Mouse (Mus musculus): ENCODE measurements around the gene Dst. TPM values are rescaled to one million over a fixed set of nuclear protein-coding genes. Genes with fewer than 3 reads are reported as not detected.
"Not testable (repeated sequence)": the region's sequence is repeated elsewhere in the genome, so short reads cannot be mapped to it uniquely, and the experiment has no call there.

Gene Dst
- polyA plus RNA-seq, 1 experiment: 44.7 TPM

DNA sequence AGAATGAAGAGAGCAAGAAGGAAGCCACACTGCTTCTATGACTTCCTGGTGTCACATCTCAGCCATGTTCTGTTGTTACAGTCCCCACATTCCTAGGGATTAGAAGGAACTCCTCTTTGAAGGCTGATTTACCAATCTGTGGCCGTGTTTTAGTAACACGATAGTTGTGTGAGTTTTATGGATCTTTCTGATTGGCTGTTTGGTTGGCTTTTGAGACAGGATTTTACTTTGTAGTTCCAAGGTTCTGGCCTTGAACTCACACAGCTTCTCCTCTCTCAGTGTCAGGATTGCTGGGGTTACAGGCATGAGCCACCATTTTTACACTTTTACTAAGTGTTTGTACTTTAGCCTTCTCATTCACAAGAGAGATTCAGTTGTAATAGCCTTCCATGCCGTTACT, 155.9 kb downstream of the Dst start:
- no peak for DNase-seq (ENCODE audit: low read depth)

- DNase-seq (ENCODE audit: low read depth): no peak
Measured at GRCm38 (mm10) chr1:34065551-34066048, 157.6 kb downstream of the Dst start.

DNA sequence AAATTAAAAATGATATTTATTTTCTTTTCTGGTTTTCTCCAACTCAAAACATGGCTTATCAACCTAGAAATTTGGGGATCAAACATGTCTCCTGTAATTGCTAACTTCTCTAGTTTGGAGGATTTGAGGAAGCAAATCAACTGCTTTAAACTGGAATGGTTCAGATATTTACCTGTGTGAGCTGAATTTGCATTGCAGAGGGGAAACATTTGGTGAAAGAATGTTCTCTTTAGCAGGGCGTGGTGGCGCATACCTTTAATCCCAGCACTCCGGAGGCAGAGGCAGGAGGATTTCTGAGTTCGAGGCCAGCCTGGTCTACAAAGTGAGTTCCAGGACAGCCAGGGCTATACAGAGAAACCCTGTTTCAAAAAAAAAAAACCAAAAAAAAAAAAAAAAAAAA, 158.4 kb downstream of the Dst start:
- not testable (repeated sequence) for DNase-seq (ENCODE audit: low read depth)

DNA sequence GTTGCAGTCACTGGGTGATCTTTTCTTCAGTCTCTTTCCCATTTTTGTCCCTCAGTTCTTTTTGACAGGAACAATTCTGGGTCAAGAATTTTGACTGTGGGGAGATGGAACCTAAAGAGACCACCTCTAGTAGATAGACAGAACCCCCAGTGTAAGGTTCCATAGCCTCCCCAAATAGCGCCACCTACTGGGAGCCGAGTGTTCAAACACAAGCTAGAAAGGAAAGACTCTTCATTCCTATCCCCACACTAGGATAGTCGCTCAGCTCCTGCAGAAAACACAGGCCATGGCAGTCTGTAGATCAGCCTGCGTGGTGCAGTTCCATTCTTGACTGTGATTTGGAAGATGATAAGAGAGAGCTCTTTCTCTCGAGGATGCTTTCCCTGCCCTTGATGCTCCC, 160.3 kb downstream of the Dst start:
- no peak for DNase-seq (ENCODE audit: low read depth)

- no peak for DNase-seq (ENCODE audit: low read depth)
Measured at GRCm38 (mm10) chr1:34069514-34070290, 161.7 kb downstream of the Dst start.

DNA sequence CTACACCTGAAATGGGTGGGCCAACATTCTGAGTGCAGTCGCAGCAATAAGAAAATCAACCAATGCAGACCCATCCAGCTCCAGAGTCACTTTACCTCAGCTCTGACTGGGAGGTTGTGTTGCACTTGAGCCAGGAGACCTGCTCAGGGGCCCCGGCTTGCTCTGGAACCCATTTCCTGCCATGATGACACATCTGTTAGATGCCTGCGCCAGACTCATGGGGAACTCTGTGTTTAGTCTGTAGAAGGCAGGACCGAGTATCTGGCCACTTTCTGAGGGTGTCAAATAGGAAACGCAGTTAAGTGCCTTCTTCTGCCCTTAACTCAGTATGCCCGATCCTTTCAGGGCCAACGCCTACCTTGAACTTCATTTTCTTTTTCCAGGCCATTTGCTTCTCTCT, 162.4 kb downstream of the Dst start:
- DNase-seq (ENCODE audit: low read depth): no peak

DNA sequence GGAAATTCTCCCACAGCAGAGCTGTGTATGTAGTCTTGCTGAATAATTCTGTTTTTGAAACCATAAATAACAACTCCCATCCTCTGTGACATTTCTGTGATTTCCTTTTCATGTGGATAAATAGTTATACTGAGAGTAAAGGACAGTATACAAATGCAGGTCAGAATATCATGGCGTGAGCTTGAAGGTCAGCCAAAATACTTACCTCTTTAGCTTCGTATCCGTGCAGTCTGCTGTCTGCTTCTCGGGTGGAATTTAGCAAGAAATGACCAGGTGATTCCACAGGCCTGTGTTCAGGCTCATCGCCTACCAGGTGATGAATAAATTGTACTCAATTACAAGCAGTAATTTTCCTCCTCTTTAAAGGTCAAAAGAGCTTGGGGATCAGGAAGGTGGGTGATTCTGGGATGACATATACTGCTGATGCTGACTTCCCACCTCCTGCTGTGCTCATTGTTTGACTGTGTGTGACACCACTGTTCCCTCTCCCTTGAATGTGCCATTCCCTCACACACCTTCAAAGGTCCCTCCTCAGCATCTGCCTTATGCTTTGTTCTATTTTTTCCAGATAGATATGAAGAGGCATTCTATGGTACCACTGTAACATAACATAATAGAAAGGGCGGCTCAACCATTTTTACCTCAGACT, 163.1 kb downstream of the Dst start:
- DNase-seq (ENCODE audit: low read depth): no peak

DNA sequence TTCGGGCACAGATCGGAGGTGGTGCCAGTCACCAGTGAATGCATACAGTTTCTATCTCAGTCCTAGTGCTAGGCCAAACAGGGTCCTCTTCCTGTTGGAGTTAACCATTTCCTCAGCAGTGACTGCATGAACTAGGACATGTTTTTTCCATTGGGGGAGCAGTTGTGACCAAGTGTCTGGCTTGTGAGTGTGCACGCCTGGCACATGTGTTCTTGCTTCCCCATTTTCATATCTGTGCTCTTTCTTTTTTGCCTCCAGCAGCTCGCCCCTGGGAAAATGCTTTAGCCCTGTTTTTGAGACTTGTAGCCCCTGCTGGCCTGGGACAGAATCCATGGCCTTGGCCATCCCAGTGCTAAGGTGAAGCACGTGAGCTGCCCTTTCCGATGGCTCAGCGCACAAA, 164.2 kb downstream of the Dst start:
- DNase-seq (ENCODE audit: low read depth): no peak

DNA sequence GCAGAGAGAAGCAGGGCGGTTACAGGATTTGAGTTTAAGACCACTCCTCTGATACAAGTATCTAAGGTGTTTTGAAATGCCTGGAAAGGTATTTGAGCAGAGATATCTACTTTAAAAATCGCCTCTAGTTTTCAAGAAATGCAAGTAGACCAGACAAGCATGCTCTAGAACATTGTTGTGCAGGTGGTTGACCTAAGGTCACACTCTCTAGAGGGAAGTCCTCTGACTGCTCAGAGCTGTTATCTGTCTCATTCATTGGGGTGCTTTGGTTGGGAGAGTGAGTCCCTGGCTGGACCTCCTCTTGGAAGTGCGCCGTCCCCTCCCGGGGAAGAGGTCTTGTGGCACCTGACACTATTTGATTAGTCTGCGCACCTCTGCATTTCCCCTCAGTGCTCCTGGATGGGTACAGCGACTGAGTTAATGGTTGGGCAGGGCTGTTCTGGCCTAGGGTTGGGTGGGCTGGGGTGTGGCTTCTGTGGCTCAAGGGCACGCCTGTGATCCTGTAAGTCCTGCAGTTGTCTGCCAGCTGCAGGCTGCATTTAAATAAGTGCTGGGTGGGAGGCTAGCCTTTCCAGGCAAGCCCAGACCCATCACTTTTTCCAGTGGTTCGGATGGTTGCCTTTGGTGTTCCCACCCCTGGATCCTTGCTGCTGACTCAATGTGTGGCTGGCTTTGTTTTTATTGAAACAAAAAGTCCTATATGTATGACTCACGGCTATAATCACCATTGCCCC, 165.6 kb downstream of the Dst start:
- no peak for DNase-seq (ENCODE audit: low read depth)

DNA sequence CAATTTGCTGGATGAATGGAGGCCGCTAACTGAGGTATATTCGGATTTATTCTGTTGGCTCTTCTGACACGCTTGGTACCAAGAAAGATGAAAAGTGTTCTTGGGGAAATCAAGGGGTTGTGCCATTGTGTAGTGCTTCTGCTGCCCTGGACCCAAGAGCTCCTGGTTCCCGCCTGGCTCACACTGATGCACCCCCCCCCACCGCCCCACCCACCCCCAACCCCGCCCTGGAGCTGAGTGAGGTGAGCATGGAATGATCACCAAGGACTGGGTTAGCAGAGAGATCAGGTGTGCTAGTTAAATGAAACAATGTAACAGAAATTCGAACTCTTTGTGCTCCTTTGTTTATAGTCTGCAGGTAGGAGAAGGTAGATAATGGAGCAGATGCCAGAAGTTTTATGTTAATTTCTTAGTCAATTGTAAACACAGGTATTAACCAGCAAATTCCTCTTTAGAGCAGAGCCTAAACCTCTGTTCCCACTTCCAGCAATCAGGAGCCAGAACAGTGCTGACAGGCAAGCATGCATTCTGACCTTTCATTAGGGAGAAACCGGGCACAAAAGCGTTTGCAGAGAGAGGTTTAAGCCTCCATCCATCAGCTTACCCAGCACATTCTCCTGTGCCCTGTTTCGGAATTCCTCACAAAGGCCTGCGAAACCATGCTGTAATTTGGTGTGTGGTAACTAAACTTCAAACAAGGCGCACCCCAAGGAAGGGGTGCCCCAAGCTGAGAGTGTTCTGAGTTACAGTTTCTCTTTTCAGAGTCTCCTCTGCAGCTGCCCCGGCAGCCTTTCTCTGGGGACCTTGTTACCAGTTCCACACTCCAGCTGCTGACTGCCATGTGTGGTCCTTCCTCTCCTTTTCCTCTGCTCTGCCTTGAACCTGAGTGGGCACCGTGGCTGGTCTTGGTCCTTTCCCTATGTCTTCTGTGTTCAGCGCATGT, 166.5 kb downstream of the Dst start:
- no peak for DNase-seq (ENCODE audit: low read depth)

DNA sequence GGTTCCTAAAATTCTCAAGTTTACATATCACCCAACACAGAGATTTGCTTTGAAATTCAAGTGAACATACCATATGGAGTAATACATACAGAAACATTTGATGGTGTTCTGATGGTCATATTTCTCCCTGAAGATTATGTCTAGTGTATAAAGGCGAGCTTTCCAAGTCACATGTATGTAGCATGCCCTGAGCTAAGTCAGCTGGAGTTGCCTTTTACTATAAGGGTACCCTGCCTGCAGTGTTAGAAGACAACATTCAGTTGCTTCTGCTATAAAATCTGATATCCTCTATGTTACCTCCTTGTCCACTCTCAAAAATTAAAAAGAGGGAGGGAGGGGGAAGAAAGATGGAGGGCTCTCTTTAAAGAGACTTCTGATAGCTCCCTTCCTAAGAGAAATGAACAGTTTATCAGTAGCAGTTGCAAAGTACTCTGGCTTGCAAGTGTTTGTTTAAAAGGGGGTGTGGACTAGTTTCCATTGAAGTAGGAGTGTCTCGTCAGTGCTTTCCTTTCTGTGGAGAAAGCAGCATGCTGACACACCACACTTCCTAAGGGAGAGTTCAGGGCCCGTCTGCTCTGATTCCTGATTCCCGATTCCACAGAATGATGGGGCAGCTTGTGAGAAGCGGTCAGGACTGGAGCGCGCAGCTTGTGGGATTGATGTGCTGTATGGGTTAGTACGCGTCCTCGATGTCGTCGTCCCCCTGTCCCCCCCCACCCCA, 168.8 kb downstream of the Dst start:
- DNase-seq (ENCODE audit: low read depth): no peak

GRCm38 (mm10) chr1:34077422-34077790, 169.4 kb downstream of the Dst start:
- DNase-seq (ENCODE audit: low read depth): no peak

GRCm38 (mm10) chr1:34077941-34078340, 169.9 kb downstream of the Dst start:
- DNase-seq (ENCODE audit: low read depth): no peak

- DNase-seq (ENCODE audit: low read depth): no peak
Measured at GRCm38 (mm10) chr1:34089011-34089410, 181.0 kb downstream of the Dst start.

DNA sequence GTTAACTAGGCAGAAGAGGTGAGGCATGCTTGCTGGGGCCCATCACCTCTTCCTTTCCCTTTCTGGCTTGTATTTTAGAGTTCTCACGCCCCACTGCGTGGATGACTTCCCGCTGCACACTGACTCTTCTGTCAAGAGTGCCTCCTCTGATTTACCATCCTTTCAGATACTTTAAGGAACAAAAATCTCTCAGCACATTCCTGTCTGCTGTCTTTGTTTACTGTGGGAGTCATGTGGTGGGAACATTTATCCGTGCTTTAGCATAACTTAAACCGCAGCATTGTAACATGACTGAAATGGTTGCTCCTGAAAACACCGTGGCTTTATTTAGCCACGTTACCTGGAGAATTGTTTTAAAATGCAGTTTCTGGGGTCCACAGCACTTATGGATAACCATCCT, 182.7 kb downstream of the Dst start:
- no peak for DNase-seq (ENCODE audit: low read depth)

GRCm38 (mm10) chr1:34093652-34094051, 185.6 kb downstream of the Dst start:
- DNase-seq (ENCODE audit: low read depth): no peak

DNA sequence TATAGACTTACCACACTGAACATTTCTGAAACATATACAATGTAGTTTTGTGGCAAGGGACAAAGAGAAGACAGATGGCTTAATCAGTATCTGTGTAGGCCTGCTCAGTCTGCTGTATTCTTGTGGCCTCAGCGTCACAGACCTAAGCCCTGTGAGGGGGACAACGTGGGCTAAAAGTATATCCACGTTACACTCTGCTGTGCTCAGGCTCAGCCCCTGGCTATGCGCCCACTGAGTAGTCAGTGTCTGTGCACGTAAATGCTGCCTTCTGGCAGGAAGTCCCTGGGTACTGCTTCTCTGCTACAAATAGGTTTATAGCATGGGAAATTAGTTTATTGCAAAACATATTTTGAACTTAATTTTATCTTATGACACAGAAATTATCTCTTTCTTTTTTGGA, 186.3 kb downstream of the Dst start:
- DNase-seq (ENCODE audit: low read depth): no peak

- DNase-seq (ENCODE audit: low read depth): no peak
Measured at GRCm38 (mm10) chr1:34095173-34095572, 187.1 kb downstream of the Dst start.

DNA sequence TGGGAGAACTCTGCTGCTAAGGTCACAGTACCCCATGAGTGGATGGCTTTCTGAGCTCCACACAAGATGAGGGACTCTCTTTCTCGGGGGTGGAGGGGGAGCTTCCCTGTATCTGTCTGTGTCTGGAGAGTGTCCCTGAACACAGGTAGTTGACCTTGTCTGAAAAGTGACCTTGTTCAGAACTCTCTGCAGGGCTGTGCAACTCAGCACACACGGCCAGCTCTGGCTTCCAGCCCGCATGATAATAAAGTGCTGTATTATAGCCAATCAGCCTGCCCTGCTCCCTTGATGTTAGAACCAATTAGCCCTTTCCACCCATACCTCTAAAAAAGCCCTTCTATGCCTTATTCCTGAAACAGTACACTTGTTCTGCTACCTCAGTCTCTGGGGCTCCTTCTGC, 188.9 kb downstream of the Dst start:
- no peak for DNase-seq (ENCODE audit: low read depth)

- DNase-seq (ENCODE audit: low read depth): no peak
Measured at GRCm38 (mm10) chr1:34097640-34098039, 189.6 kb downstream of the Dst start.

DNA sequence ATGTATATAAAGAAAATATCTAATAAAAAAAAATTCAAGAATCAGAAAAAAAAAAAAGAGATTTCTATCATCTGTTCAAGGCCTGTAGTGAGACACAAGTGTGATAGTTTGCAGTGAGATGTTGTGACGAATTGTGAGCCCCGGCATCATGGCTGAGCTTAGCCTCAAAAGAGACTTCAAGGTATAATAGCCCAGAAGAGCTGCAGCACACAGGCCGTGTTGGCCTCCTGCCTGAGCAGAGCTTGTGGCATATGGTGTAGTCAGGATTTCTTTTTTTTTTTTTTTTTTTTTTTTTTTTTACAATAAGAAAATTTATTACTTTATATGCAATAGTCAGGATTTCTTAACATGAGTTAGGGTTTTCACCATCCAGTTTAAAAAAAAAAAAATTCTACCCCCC, 191.4 kb downstream of the Dst start:
- DNase-seq (ENCODE audit: low read depth): no peak

Measured in gonadal fat pad, adult 2 months (tissue).